Mouse (Mus musculus) heart, postnatal 0 days (tissue): ENCODE data around the gene Six3.

Experiments used
- CTCF ChIP-seq: IDR thresholded peaks from 2 replicates; pipeline ENCODE4 v1.5.1; 2016; ENCODE audit warnings: antibody characterized with exemption, control low read depth, low read depth
- EP300 ChIP-seq: IDR thresholded peaks from 2 replicates; pipeline ENCODE4 v1.6.1; 2016; ENCODE audit warnings: antibody characterized with exemption, low read depth

GRCm38 (mm10) chr17:85584170-85584569 lies 29.2 kb upstream of the Six3 start:
- TF ChIP-seq EP300 (no peak), CTCF (no peak)
